Mouse (Mus musculus) macrophage (primary cell): ENCODE results near the gene Arl5a. TPM values are rescaled to one million over a fixed set of nuclear protein-coding genes. Genes with fewer than 3 reads are reported as not detected.

ENCODE experiments used
- H3K27ac ChIP-seq: fragments of 350-480 bp; formaldehyde crosslinking; 2 replicates; pipeline ENCODE4 v1.9.0; 2021
- H3K36me3 ChIP-seq: fragments of 350-480 bp; formaldehyde crosslinking; 2 replicates; pipeline ENCODE4 v1.9.0; 2021; ENCODE audit errors: inconsistent target
- H3K4me3 ChIP-seq: fragments of 350-480 bp; formaldehyde crosslinking; 2 replicates; pipeline ENCODE4 v1.9.0; 2021; ENCODE audit errors: inconsistent target
- H3K79me2 ChIP-seq: fragments of 350-480 bp; formaldehyde crosslinking; 2 replicates; pipeline ENCODE4 v1.9.0; 2021; ENCODE audit errors: inconsistent target
- WGBS: methylation state at CpG from one replicate; pipeline ENCODE4 v1.1.7; 2026; ENCODE audit warnings: inconsistent platforms; ENCODE audit not compliant: missing documents; 5-methylcytosine and 5-hydroxymethylcytosine counted together
- polyA plus RNA-seq: library from polyadenylated mRNA; stranded (reverse); fragments of 250-400 nt; gene quantifications from 3 replicates; pipeline ENCODE4 v1.2.4, GENCODE M21; 2018; ENCODE audit warnings: inconsistent platforms

Arl5a gene
- polyA plus RNA-seq, 1 experiment from 2014 or later = 56.2 TPM

- H3K4me3 ChIP-seq = no peak overlapping the region
- no peak overlapping the region for H3K27ac ChIP-seq
- H3K36me3 ChIP-seq = no peaks in the 10 kb centered on the region
- WGBS = 93% methylated on average over 14 of the region's 14 CpGs
- no peaks in the 10 kb centered on the region for H3K79me2 ChIP-seq
Observed at GRCm38 (mm10) chr2:52435919-52436632, 11.4 kb upstream of the Arl5a start.

DNA sequence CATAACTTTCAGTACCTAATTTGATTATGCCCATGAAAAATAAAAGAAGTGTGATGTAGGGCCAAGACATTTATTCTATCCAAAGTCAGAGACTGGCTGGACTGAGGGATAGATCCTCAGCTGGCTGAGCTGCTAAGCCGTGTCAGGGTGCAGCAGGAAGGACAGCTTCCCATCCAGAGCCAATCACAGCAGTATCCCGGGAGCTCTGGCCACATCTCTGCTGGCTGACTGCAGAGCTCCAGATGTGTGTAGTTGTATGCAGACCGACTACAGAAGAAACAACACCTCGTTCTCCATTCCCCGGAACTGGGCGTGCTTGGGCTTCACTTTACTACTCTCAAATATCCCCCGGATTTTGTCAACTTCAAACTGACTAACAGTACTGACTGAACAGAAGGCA is 8.7 kb upstream of the Arl5a start:
- 92% methylated on average over 6 of the region's 7 CpGs for WGBS

GRCm38 (mm10) chr2:52427383-52427782 is 2.7 kb upstream of the Arl5a start:
- H3K4me3 ChIP-seq = no peak overlapping the region
- WGBS = 92% methylated on average over 2 of the region's 3 CpGs
- H3K27ac ChIP-seq = no peak overlapping the region
- no peaks in the 10 kb centered on the region for H3K36me3 ChIP-seq
- H3K79me2 ChIP-seq = peaks cover 21% of the 10 kb centered on the region

More for the DNA sequence above, 8.7 kb upstream of the Arl5a start:
- no peaks in the 10 kb centered on the region for H3K36me3 ChIP-seq
- no peak overlapping the region for H3K4me3 ChIP-seq
- H3K79me2 ChIP-seq = no peaks in the 10 kb centered on the region
- H3K27ac ChIP-seq = no peak overlapping the region

DNA sequence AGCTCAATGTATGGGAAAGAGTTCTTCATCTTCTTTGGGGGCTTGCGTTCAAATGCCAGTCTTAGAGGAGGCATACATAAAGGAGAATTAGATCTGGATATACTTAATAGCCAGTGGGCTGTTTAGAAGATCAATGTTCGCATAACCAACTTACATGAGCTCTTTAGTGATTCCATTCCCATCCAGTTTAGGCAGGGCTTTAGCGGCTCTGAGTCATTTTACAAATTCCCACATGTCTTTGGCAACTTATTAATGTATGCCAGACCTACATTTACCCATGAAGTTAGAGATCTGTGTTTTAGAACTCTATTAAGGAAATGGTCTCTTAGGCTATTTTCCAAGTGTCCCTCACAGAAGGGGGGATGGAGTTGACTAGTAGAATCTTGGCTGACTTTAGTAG is 1.3 kb upstream of the Arl5a start:
- Histone ChIP-seq H3K27ac (no peak overlapping the region), H3K36me3 (no peaks in the 10 kb centered on the region), H3K4me3 (no peak overlapping the region), H3K79me2 (peaks cover 34% of the 10 kb centered on the region)
- 93% methylated on average over 3 of the region's 3 CpGs for WGBS

- Histone ChIP-seq H3K36me3 (no peaks in the 10 kb centered on the region), H3K27ac (0 out of 2 replicates have a peak overlapping the region, but pooled peaks have one; percentile 32)
- WGBS = 27% methylated on average over 10 of the region's 10 CpGs
Observed at GRCm38 (mm10) chr2:52425523-52425795, 758 bp upstream of the Arl5a start.

GRCm38 (mm10) chr2:52424248-52424728 is 413 bp downstream of the Arl5a start:
- no peaks in the 10 kb centered on the region for H3K36me3 ChIP-seq
- 1% methylated on average over 39 of the region's 42 CpGs for WGBS
- peak overlapping the region; percentile 59 for H3K4me3 ChIP-seq
- peaks cover 52% of the 10 kb centered on the region for H3K79me2 ChIP-seq
- H3K27ac ChIP-seq = 0 out of 2 replicates have a peak overlapping the region, but pooled peaks have one; percentile 21

More at GRCm38 (mm10) chr2:52425523-52425795, 758 bp upstream of the Arl5a start:
- Histone ChIP-seq H3K79me2 (peaks cover 40% of the 10 kb centered on the region), H3K4me3 (peak overlapping the region; percentile 55)

- Histone ChIP-seq H3K27ac (peak overlapping the region; percentile 21; the same call in 1 of the 2 replicates), H3K79me2 (peaks cover 57% of the 10 kb centered on the region), H3K4me3 (peak overlapping the region; percentile 59), H3K36me3 (no peaks in the 10 kb centered on the region)
- 12% methylated on average over 11 of the region's 16 CpGs for WGBS
Observed at GRCm38 (mm10) chr2:52423611-52424247, 972 bp downstream of the Arl5a start.

DNA sequence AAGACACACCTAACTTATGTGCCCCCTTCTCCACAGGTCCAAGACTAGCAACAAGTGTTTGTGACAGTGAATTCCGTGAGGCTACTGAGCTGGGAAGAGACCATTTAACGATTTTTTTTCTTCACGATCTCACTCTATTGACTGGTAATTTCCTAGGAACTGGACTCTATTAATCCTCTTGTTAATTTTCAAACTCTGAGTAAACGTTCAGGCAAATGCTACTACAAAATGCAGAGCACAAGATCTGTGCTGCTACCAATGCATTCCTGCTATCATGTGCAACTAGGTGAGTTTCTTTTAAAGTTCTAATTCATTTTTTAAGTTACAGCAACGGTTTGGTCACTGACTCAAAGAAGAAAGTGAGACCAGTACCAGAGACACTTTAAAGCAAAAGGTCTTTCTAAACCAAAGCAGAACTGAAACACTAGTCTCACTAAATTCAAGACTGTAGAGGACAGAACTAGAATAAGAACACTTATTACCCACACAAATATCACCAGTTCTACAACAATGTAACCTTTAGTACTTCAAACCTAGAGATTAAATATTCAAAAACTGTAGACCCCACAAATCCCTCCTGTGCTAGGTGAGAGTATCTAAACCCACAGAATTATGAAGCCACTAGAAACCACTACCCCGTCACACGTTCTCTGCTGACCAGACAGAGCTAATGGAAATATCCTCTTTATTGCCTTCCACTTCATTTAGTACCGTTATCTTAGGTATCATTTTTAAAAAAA is 1.7 kb downstream of the Arl5a start:
- peaks cover 64% of the 10 kb centered on the region for H3K79me2 ChIP-seq
- 0 out of 2 replicates have a peak overlapping the region, but pooled peaks have one; percentile 21 for H3K27ac ChIP-seq
- peak overlapping the region; percentile 59 for H3K4me3 ChIP-seq
- H3K36me3 ChIP-seq = no peaks in the 10 kb centered on the region
- 51% methylated on average over 8 of the region's 8 CpGs for WGBS

- Histone ChIP-seq H3K79me2 (peaks cover 82% of the 10 kb centered on the region), H3K27ac (no peak overlapping the region), H3K4me3 (no peak overlapping the region), H3K36me3 (peaks cover 4% of the 10 kb centered on the region; the same call in 1 of the 2 replicates)
- 85% methylated on average over 5 of the region's 6 CpGs for WGBS
Observed at GRCm38 (mm10) chr2:52421197-52421596, 3.5 kb downstream of the Arl5a start.

DNA sequence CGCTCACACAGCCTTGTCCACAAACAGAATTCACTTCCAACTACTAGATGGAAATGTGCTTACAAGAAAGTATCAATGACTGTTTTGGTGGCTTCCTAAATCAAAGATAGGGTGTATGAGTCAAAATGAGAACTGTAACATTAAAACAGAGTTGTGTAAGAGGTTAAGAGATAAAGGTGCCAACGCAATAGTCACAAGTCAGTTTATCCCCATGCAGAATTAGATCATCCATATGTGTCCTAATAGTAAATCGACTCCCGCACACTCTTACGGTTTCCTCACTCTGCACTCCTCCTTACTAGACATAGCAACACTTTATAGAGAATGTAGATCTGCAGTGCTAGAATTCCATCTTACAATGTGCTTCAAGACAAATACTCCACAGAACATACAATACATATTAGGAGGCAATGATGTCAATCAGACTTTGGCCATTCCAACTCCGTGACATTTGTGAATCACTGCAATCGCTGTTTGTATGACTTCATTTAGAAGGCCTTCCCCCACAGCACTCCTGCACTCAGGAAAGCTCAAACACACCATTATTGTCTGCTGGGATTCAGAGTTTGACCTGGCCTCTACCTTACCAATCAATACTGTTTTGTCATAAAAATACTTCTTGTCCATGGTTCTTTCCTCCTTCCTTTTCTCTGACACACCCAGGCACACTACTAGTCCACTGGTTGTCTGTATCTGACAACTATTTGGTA is 4.5 kb downstream of the Arl5a start:
- Histone ChIP-seq H3K36me3 (peaks cover 14% of the 10 kb centered on the region), H3K27ac (no peak overlapping the region)
- 92% methylated on average over 7 of the region's 7 CpGs for WGBS

GRCm38 (mm10) chr2:52419295-52419694 is 5.4 kb downstream of the Arl5a start:
- Histone ChIP-seq H3K79me2 (peaks cover 84% of the 10 kb centered on the region), H3K4me3 (no peak overlapping the region), H3K27ac (no peak overlapping the region), H3K36me3 (peaks cover 14% of the 10 kb centered on the region)
- 66% methylated on average over 6 of the region's 6 CpGs for WGBS

More for the DNA sequence above, 4.5 kb downstream of the Arl5a start:
- Histone ChIP-seq H3K79me2 (peaks cover 85% of the 10 kb centered on the region), H3K4me3 (no peak overlapping the region)

GRCm38 (mm10) chr2:52412524-52413037 is 12.1 kb downstream of the Arl5a start:
- 85% methylated on average over 5 of the region's 5 CpGs for WGBS
- Histone ChIP-seq H3K36me3 (peaks cover 55% of the 10 kb centered on the region), H3K27ac (no peak overlapping the region)

DNA sequence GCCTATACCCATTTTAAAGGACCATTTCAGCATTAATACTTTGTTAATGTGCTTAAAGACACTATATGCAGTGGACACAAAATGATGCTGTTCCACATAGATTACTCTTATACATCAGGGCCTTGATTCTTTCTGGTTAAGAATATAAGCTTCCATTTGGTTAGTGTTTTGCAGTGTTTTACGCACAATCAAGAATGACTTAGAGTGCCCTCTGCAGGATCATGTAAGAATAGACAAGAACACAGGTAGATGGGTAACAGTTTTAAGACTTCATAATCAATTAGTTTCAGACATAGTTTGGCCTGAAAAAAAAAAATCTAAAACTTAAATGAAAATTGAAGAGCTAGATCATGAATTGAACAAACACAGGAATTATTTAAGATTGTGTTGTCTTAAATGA is 18.2 kb downstream of the Arl5a start:
- H3K4me3 ChIP-seq = no peak overlapping the region
- H3K36me3 ChIP-seq = peaks cover 51% of the 10 kb centered on the region
- no peaks in the 10 kb centered on the region for H3K79me2 ChIP-seq
- H3K27ac ChIP-seq = no peak overlapping the region
- 67% methylated on average over 1 of the region's 1 CpGs for WGBS

More at GRCm38 (mm10) chr2:52412524-52413037, 12.1 kb downstream of the Arl5a start:
- Histone ChIP-seq H3K79me2 (peaks cover 17% of the 10 kb centered on the region), H3K4me3 (no peak overlapping the region)

GRCm38 (mm10) chr2:52405238-52405637 is 19.5 kb downstream of the Arl5a start:
- H3K27ac ChIP-seq = no peak overlapping the region
- no peaks in the 10 kb centered on the region for H3K79me2 ChIP-seq
- H3K4me3 ChIP-seq = no peak overlapping the region
- 93% methylated on average over 5 of the region's 5 CpGs for WGBS
- peaks cover 50% of the 10 kb centered on the region for H3K36me3 ChIP-seq
